Mouse (Mus musculus): ENCODE measurements around the gene Pde1c.

Pde1c gene

GRCm38 (mm10) chr6:56441501-56441900 is 127.4 kb downstream of the Pde1c start:
- DNase-seq = no peak

GRCm38 (mm10) chr6:56425846-56426245 is 143.1 kb downstream of the Pde1c start:
- DNase-seq = no peak

- no peak for DNase-seq
These were observed 146.0 kb downstream of the Pde1c start for GRCm38 (mm10) chr6:56422866-56423265.

- DNase-seq = no peak
These were observed 152.7 kb downstream of the Pde1c start for GRCm38 (mm10) chr6:56416191-56416590.

- DNase-seq = no peak
These were observed 179.7 kb downstream of the Pde1c start for GRCm38 (mm10) chr6:56389178-56389577.

- DNase-seq = no peak
These were observed 192.5 kb downstream of the Pde1c start for GRCm38 (mm10) chr6:56376359-56376758.

- DNase-seq = no peak
These were observed 194.7 kb downstream of the Pde1c start for GRCm38 (mm10) chr6:56374180-56374579.

- DNase-seq = no peak
These were observed 195.2 kb downstream of the Pde1c start for GRCm38 (mm10) chr6:56373753-56374152.

- no peak for DNase-seq
These were observed 195.7 kb downstream of the Pde1c start for GRCm38 (mm10) chr6:56373046-56373751.

GRCm38 (mm10) chr6:56369462-56369861 is 199.4 kb downstream of the Pde1c start:
- no peak for DNase-seq

- no peak for DNase-seq
These were observed 200.8 kb downstream of the Pde1c start for GRCm38 (mm10) chr6:56368116-56368515.

GRCm38 (mm10) chr6:56367257-56367656 is 201.6 kb downstream of the Pde1c start:
- no peak for DNase-seq

GRCm38 (mm10) chr6:56362650-56363049 is 206.3 kb downstream of the Pde1c start:
- DNase-seq = peak; percentile 38

- DNase-seq = peak; percentile 66
These were observed 206.8 kb downstream of the Pde1c start for GRCm38 (mm10) chr6:56362128-56362545.

- DNase-seq = peak; percentile 38
These were observed 207.4 kb downstream of the Pde1c start for GRCm38 (mm10) chr6:56361348-56362127.

GRCm38 (mm10) chr6:56360086-56360485 is 208.8 kb downstream of the Pde1c start:
- DNase-seq = no peak

GRCm38 (mm10) chr6:56359126-56359525 is 209.8 kb downstream of the Pde1c start:
- no peak for DNase-seq

GRCm38 (mm10) chr6:56347207-56347606 is 221.7 kb downstream of the Pde1c start:
- DNase-seq = no peak

GRCm38 (mm10) chr6:56345082-56345481 is 223.8 kb downstream of the Pde1c start:
- DNase-seq = no peak

GRCm38 (mm10) chr6:56342005-56342404 is 226.9 kb downstream of the Pde1c start:
- DNase-seq = no peak

GRCm38 (mm10) chr6:56335811-56336446 is 233.0 kb downstream of the Pde1c start:
- DNase-seq = no peak

- no peak for DNase-seq
These were observed 236.8 kb downstream of the Pde1c start for GRCm38 (mm10) chr6:56332149-56332548.

GRCm38 (mm10) chr6:56331432-56331831 is 237.5 kb downstream of the Pde1c start:
- DNase-seq = no peak

- DNase-seq = no peak
These were observed 240.8 kb downstream of the Pde1c start for GRCm38 (mm10) chr6:56328103-56328502.
